Mouse (Mus musculus): ENCODE results near the gene Fam206a. TPM values are rescaled to one million over a fixed set of nuclear protein-coding genes. Genes with fewer than 3 reads are reported as not detected.

Gene Fam206a
- polyA plus RNA-seq, 2 experiments, result 2.8 to 6.0 TPM

DNA sequence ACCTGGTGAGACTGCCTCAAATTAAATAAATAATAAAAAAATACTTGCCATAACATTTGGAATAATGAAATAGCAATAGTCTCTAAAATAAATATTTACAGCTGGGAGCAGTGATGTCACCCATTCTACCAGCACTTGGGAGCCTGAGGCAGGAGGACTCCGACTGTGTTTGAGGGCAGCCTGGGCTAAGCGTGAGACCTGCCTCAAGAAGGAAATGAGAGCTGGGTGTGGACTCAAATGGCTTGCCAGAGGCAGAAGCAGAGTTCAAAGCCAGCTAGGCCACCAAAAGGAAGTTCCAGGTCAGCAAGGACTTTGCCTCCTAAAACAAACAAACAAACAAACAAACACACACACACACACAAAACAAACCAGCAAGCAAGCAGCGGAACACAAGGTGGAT lies 45.3 kb downstream of the Fam206a start:
- TF ChIP-seq EP300 (IDR thresholded peaks at IDR 0.05; ENCODE audit: low read depth), result no peak
- TF ChIP-seq CTCF (IDR thresholded peaks at IDR 0.05; ENCODE audit: low read depth), result no peak
- DNase-seq (ENCODE audit: low read depth in 3 of 3, low spot score in 3 of 3) (no peak), ATAC-seq (ENCODE audit: insufficient read depth) (no peak)
- 68% methylated on average over 3 of the region's 3 CpGs for WGBS (ENCODE audit: insufficient replicate concordance)
- peaks cover 3% of the 10 kb centered on the region; the same call in 1 of the 2 replicates for H3K36me3 ChIP-seq (replicated peaks; ENCODE audit: control insufficient read depth, insufficient read depth, low read depth)
- H3K4me1 ChIP-seq (replicated peaks; ENCODE audit: control insufficient read depth in 2 of 2, insufficient read depth in 2 of 2, low read length in 1 of 2), result peaks cover 0 to 3% of the 10 kb centered on the region in 2 experiments; a peak in 1 of 4 replicates
- no peak overlapping the region for H3K9ac ChIP-seq (replicated peaks)
- H3K4me3 ChIP-seq (ENCODE audit: insufficient read depth in 1 of 2, low read depth in 2 of 2, low read length in 2 of 2), result no peak overlapping the region
- no peak overlapping the region for H3K4me2 ChIP-seq (ENCODE audit: low read depth)
- no peaks in the 10 kb centered on the region for H3K9me3 ChIP-seq (ENCODE audit: control insufficient read depth, low read length)
- no peaks in the 10 kb centered on the region for H3K27me3 ChIP-seq (ENCODE audit: control insufficient read depth, insufficient read depth, low read length)
- no peak overlapping the region for H3K27ac ChIP-seq

DNA sequence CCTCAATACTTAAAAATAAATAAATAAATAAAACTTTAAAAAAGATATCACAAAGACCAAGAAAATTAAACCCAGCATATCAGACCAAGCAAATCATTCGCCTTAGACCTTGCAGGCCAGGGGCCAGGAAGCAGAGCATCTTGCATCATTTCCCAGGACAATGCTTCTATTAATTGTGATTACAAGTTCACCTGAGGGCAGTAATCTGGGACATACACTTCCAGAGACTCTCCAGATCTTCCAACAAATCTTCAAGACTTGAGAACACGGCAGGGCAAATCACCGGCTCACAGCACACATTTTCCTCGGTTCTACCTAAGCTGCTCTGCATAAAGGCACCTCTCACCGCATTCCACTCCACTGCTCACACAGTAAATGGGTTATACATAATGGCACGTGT lies 45.9 kb downstream of the Fam206a start:
- H3K27ac ChIP-seq, result no peak overlapping the region
- no peak overlapping the region for H3K4me2 ChIP-seq (ENCODE audit: low read depth)
- peaks cover 3% of the 10 kb centered on the region; the same call in 1 of the 2 replicates for H3K36me3 ChIP-seq (replicated peaks; ENCODE audit: control insufficient read depth, insufficient read depth, low read depth)
- H3K4me3 ChIP-seq (ENCODE audit: insufficient read depth in 1 of 2, low read depth in 2 of 2, low read length in 2 of 2), result no peak overlapping the region
- ATAC-seq (ENCODE audit: insufficient read depth), result no peak
- no peak for TF ChIP-seq EP300 (IDR thresholded peaks at IDR 0.05; ENCODE audit: low read depth)
- TF ChIP-seq CTCF (IDR thresholded peaks at IDR 0.05; ENCODE audit: low read depth), result no peak
- no peaks in the 10 kb centered on the region for H3K27me3 ChIP-seq (ENCODE audit: control insufficient read depth, insufficient read depth, low read length)
- H3K9ac ChIP-seq (replicated peaks), result no peak overlapping the region
- WGBS (ENCODE audit: insufficient replicate concordance), result 71% methylated on average over 6 of the region's 6 CpGs
- H3K4me1 ChIP-seq (replicated peaks; ENCODE audit: control insufficient read depth in 2 of 2, insufficient read depth in 2 of 2, low read length in 1 of 2), result peaks cover 0 to 3% of the 10 kb centered on the region in 2 experiments; a peak in 1 of 4 replicates
- no peaks in the 10 kb centered on the region for H3K9me3 ChIP-seq (ENCODE audit: control insufficient read depth, low read length)
- DNase-seq (ENCODE audit: low read depth in 3 of 3, low spot score in 3 of 3), result no peak

DNA sequence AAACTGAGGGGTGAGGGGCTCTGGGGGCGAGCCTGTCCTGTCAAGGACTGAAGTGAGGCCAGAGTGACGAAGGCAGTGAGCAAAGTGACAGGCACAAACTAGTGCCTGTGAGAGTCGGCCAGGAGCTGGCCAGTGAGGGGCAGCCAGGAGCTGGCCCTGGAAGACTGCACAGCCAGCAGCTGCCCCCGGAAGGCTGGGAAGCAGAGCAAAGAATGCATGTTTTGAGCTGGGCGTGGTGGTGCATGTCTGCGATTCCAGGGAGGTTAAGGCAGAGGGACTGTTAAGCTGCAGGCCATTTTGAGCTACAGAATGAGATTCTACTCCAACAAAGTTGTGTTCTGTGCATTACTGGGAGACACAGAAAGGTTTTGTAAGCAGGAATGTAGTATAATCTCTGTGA lies 48.6 kb downstream of the Fam206a start:
- 52% methylated on average over 6 of the region's 6 CpGs for WGBS (ENCODE audit: insufficient replicate concordance)
- Histone ChIP-seq H3K4me1 (replicated peaks; ENCODE audit: control insufficient read depth in 2 of 2, insufficient read depth in 2 of 2, low read length in 1 of 2) (peaks cover 0 to 3% of the 10 kb centered on the region in 2 experiments; a peak in 1 of 4 replicates), H3K4me2 (ENCODE audit: low read depth) (no peak overlapping the region), H3K27ac (no peak overlapping the region), H3K9me3 (ENCODE audit: control insufficient read depth, low read length) (no peaks in the 10 kb centered on the region), H3K9ac (replicated peaks) (no peak overlapping the region), H3K36me3 (replicated peaks; ENCODE audit: control insufficient read depth, insufficient read depth, low read depth) (no peaks in the 10 kb centered on the region), H3K4me3 (ENCODE audit: insufficient read depth in 1 of 2, low read depth in 2 of 2, low read length in 2 of 2) (no peak overlapping the region), H3K27me3 (ENCODE audit: control insufficient read depth, insufficient read depth, low read length) (no peaks in the 10 kb centered on the region)
- ATAC-seq (ENCODE audit: insufficient read depth) (no peak), DNase-seq (ENCODE audit: low read depth in 3 of 3, low spot score in 3 of 3) (no peak)
- TF ChIP-seq EP300 (IDR thresholded peaks at IDR 0.05; ENCODE audit: low read depth) (no peak), CTCF (IDR thresholded peaks at IDR 0.05; ENCODE audit: low read depth) (0 out of 2 replicates have a peak, but pooled peaks have one; percentile 10)

DNA sequence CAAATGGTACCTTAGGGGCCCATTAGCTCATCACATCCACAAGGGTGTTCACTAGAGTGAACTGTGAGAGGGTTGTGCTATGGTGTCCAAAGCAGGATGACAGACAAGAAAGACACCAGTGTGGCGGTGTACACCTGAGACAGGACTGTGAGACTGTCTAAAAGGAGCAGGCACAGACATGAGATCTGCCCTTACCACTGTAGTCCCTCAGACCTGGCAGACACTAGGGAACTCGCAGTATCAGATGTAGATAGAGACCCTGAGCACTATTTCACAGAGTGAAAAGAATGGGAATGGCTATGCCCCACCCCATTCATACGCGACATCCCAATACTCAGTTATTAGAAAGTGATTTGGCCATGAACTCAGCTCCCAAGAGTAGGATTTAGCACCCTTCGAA lies 53.8 kb downstream of the Fam206a start:
- H3K9me3 ChIP-seq (ENCODE audit: control insufficient read depth, low read length), result no peaks in the 10 kb centered on the region
- no peaks in the 10 kb centered on the region for H3K27me3 ChIP-seq (ENCODE audit: control insufficient read depth, insufficient read depth, low read length)
- peaks cover 0 to 3% of the 10 kb centered on the region in 2 experiments; a peak in 1 of 4 replicates for H3K4me1 ChIP-seq (replicated peaks; ENCODE audit: control insufficient read depth in 2 of 2, insufficient read depth in 2 of 2, low read length in 1 of 2)
- no peak overlapping the region for H3K9ac ChIP-seq (replicated peaks)
- no peak for TF ChIP-seq EP300 (IDR thresholded peaks at IDR 0.05; ENCODE audit: low read depth)
- TF ChIP-seq CTCF (IDR thresholded peaks at IDR 0.05; ENCODE audit: low read depth), result no peak
- H3K36me3 ChIP-seq (replicated peaks; ENCODE audit: control insufficient read depth, insufficient read depth, low read depth), result no peaks in the 10 kb centered on the region
- DNase-seq (ENCODE audit: low read depth in 3 of 3, low spot score in 3 of 3), result no peak
- H3K4me2 ChIP-seq (ENCODE audit: low read depth), result no peak overlapping the region
- WGBS (ENCODE audit: insufficient replicate concordance), result 83% methylated on average over 5 of the region's 5 CpGs
- H3K4me3 ChIP-seq (ENCODE audit: insufficient read depth in 1 of 2, low read depth in 2 of 2, low read length in 2 of 2), result no peak overlapping the region
- no peak for ATAC-seq (ENCODE audit: insufficient read depth)
- H3K27ac ChIP-seq, result no peak overlapping the region

DNA sequence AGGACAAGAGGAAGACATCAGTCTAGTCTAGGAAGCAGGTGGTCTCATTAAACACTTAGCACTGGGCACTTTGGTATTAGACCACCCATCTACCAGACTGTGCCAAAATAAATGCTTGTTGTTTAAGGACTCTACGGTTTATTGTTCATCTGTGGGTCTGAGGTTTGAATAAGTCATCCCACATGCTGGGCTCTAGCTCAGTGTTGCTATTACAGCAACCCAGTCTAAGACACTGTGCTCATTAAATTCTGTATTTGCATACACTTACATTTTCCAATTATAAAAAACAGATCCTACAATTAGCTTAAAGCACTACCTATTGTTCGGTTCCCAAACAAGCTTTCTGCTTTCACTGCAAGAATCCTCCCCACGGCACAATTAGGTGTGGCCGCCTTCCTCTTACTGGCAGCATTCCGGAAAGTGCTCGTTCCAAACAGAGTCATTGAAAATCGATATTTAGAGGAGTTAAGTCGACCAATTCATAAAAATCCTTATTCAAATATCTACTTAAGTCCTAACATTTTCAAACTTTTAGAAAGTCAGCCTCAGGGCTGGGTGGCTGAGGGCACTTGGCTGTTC lies 54.3 kb downstream of the Fam206a start:
- WGBS (ENCODE audit: insufficient replicate concordance), result 77% methylated on average over 8 of the region's 8 CpGs
- Histone ChIP-seq H3K27ac (no peak overlapping the region), H3K36me3 (replicated peaks; ENCODE audit: control insufficient read depth, insufficient read depth, low read depth) (no peaks in the 10 kb centered on the region), H3K27me3 (ENCODE audit: control insufficient read depth, insufficient read depth, low read length) (no peaks in the 10 kb centered on the region), H3K9ac (replicated peaks) (no peak overlapping the region), H3K4me2 (ENCODE audit: low read depth) (no peak overlapping the region), H3K4me1 (replicated peaks; ENCODE audit: control insufficient read depth in 2 of 2, insufficient read depth in 2 of 2, low read length in 1 of 2) (no peaks in the 10 kb centered on the region; a peak in 2 of 4 replicates), H3K9me3 (ENCODE audit: control insufficient read depth, low read length) (no peaks in the 10 kb centered on the region), H3K4me3 (ENCODE audit: insufficient read depth in 1 of 2, low read depth in 2 of 2, low read length in 2 of 2) (no peak overlapping the region)
- ATAC-seq (ENCODE audit: insufficient read depth), result no peak
- no peak for TF ChIP-seq EP300 (IDR thresholded peaks at IDR 0.05; ENCODE audit: low read depth)
- no peak for TF ChIP-seq CTCF (IDR thresholded peaks at IDR 0.05; ENCODE audit: low read depth)
- no peak for DNase-seq (ENCODE audit: low read depth in 3 of 3, low spot score in 3 of 3)
